Comparison of ENCODE assay signal across 13 mouse cellular contexts in genomic region chr15:68520759-68521158, GRCm38 (mm10).
"Had no signal": no experiment of that assay in that cellular context is flagged by ENCODE, and none has a peak within 500 bp of the region (broad histone marks: within the 10 kb centered on the region; RNA-seq: fewer than 3 reads in every experiment).

No protein-coding gene starts in this region.

- H3K27ac ChIP-seq: kidney, postnatal 0 days; liver, embryonic 13.5 days had no signal

- H3K4me3 ChIP-seq: liver, embryonic 13.5 days had no signal

- DNase-seq: kidney, adult 2 months; kidney, postnatal 25 days; liver, embryonic 13.5 days; lung, adult 2 months; lung, postnatal 14 days; lung, postnatal 4 days; midbrain, embryonic 14.5 days; right cerebral cortex, postnatal 25 days; thymus, adult 2 months; thymus, postnatal 14 days; thymus, postnatal 4 days had no signal

- H3K4me1 ChIP-seq: liver, embryonic 13.5 days had no signal

- ATAC-seq: intestine, postnatal 0 days had no signal
